Mouse (Mus musculus): ENCODE measurements around the gene Prpf3. TPM values are rescaled to one million over a fixed set of nuclear protein-coding genes. Genes with fewer than 3 reads are reported as not detected.
"Not testable (repeated sequence)": the region's sequence is repeated elsewhere in the genome, so short reads cannot be mapped to it uniquely, and the experiment has no call there.

Prpf3 gene
- polyA plus RNA-seq, 1 experiment from 2014 or later, result 77.1 TPM

GRCm38 (mm10) chr3:95867408-95867807, 11.7 kb upstream of the Prpf3 start:
- H3K4me1 ChIP-seq, result peaks cover 16% of the 10 kb centered on the region
- no peak overlapping the region for H3K4me3 ChIP-seq
- DNase-seq (ENCODE audit: low spot score), result no peak
- H3K27ac ChIP-seq, result no peak overlapping the region
- H3K36me3 ChIP-seq, result peaks cover 76% of the 10 kb centered on the region
- WGBS, result 94% methylated on average over 2 of the region's 2 CpGs
- H3K27me3 ChIP-seq (ENCODE audit: low read depth, poor library complexity, severe bottlenecking), result no peaks in the 10 kb centered on the region
- no peaks in the 10 kb centered on the region for H3K9me3 ChIP-seq (replicated peaks)

GRCm38 (mm10) chr3:95866071-95866470, 10.4 kb upstream of the Prpf3 start:
- Histone ChIP-seq H3K27ac (no peak overlapping the region), H3K4me1 (peaks cover 9% of the 10 kb centered on the region), H3K9me3 (replicated peaks) (no peaks in the 10 kb centered on the region), H3K4me3 (no peak overlapping the region), H3K36me3 (peaks cover 86% of the 10 kb centered on the region), H3K27me3 (ENCODE audit: low read depth, poor library complexity, severe bottlenecking) (no peaks in the 10 kb centered on the region)
- no peak for DNase-seq (ENCODE audit: low spot score)
- WGBS, result 89% methylated on average over 5 of the region's 5 CpGs

- Histone ChIP-seq H3K4me1 (peaks cover 7% of the 10 kb centered on the region), H3K9me3 (replicated peaks) (no peaks in the 10 kb centered on the region), H3K36me3 (peaks cover 86% of the 10 kb centered on the region), H3K4me3 (no peak overlapping the region), H3K27ac (no peak overlapping the region), H3K27me3 (ENCODE audit: low read depth, poor library complexity, severe bottlenecking) (no peaks in the 10 kb centered on the region)
- 88% methylated on average over 20 of the region's 20 CpGs for WGBS
- no peak for DNase-seq (ENCODE audit: low spot score)
Observed at GRCm38 (mm10) chr3:95865571-95865970, 9.9 kb upstream of the Prpf3 start.

- peaks cover 83% of the 10 kb centered on the region for H3K36me3 ChIP-seq
Observed at GRCm38 (mm10) chr3:95865050-95865449, 9.4 kb upstream of the Prpf3 start.

GRCm38 (mm10) chr3:95863578-95863977, 7.9 kb upstream of the Prpf3 start:
- WGBS, result 79% methylated on average over 7 of the region's 7 CpGs
- Histone ChIP-seq H3K4me3 (no peak overlapping the region), H3K27ac (no peak overlapping the region), H3K36me3 (peaks cover 68% of the 10 kb centered on the region), H3K4me1 (no peaks in the 10 kb centered on the region), H3K9me3 (replicated peaks) (no peaks in the 10 kb centered on the region), H3K27me3 (ENCODE audit: low read depth, poor library complexity, severe bottlenecking) (no peaks in the 10 kb centered on the region)
- DNase-seq (ENCODE audit: low spot score), result no peak

More at GRCm38 (mm10) chr3:95865050-95865449, 9.4 kb upstream of the Prpf3 start:
- H3K9me3 ChIP-seq (replicated peaks), result no peaks in the 10 kb centered on the region
- no peaks in the 10 kb centered on the region for H3K27me3 ChIP-seq (ENCODE audit: low read depth, poor library complexity, severe bottlenecking)
- no peak overlapping the region for H3K27ac ChIP-seq
- no peak for DNase-seq (ENCODE audit: low spot score)
- no peak overlapping the region for H3K4me3 ChIP-seq
- H3K4me1 ChIP-seq, result peaks cover 2% of the 10 kb centered on the region
- 84% methylated on average over 5 of the region's 5 CpGs for WGBS

GRCm38 (mm10) chr3:95861796-95862195, 6.1 kb upstream of the Prpf3 start:
- H3K27me3 ChIP-seq (ENCODE audit: low read depth, poor library complexity, severe bottlenecking), result no peaks in the 10 kb centered on the region
- H3K36me3 ChIP-seq, result peaks cover 50% of the 10 kb centered on the region
- no peak overlapping the region for H3K27ac ChIP-seq
- H3K4me1 ChIP-seq, result no peaks in the 10 kb centered on the region
- H3K4me3 ChIP-seq, result no peak overlapping the region
- 41% methylated on average over 2 of the region's 2 CpGs for WGBS
- no peaks in the 10 kb centered on the region for H3K9me3 ChIP-seq (replicated peaks)
- peak; percentile 49 for DNase-seq (ENCODE audit: low spot score)

- Histone ChIP-seq H3K4me3 (no peak overlapping the region), H3K27me3 (ENCODE audit: low read depth, poor library complexity, severe bottlenecking) (no peaks in the 10 kb centered on the region), H3K27ac (no peak overlapping the region), H3K36me3 (peaks cover 44% of the 10 kb centered on the region), H3K4me1 (peaks cover 2% of the 10 kb centered on the region), H3K9me3 (replicated peaks) (no peaks in the 10 kb centered on the region)
- 75% methylated on average over 10 of the region's 10 CpGs for WGBS
- no peak for DNase-seq (ENCODE audit: low spot score)
Observed at GRCm38 (mm10) chr3:95861216-95861615, 5.5 kb upstream of the Prpf3 start.

- Histone ChIP-seq H3K36me3 (peaks cover 36% of the 10 kb centered on the region), H3K27me3 (ENCODE audit: low read depth, poor library complexity, severe bottlenecking) (no peaks in the 10 kb centered on the region), H3K9me3 (replicated peaks) (no peaks in the 10 kb centered on the region), H3K4me3 (no peak overlapping the region), H3K4me1 (peaks cover 4% of the 10 kb centered on the region), H3K27ac (no peak overlapping the region)
- 92% methylated on average over 3 of the region's 3 CpGs for WGBS
- no peak for DNase-seq (ENCODE audit: low spot score)
Observed at GRCm38 (mm10) chr3:95860323-95860722, 4.6 kb upstream of the Prpf3 start.

- WGBS, result 85% methylated on average over 3 of the region's 3 CpGs
- not testable (repeated sequence) for H3K4me3 ChIP-seq; H3K9me3 ChIP-seq (replicated peaks); H3K27me3 ChIP-seq (ENCODE audit: low read depth, poor library complexity, severe bottlenecking); H3K4me1 ChIP-seq; H3K27ac ChIP-seq; DNase-seq (ENCODE audit: low spot score)
- H3K36me3 ChIP-seq, result peaks cover 22% of the 10 kb centered on the region
Observed at GRCm38 (mm10) chr3:95858278-95858677, 2.6 kb upstream of the Prpf3 start.

- WGBS, result 79% methylated on average over 1 of the region's 1 CpGs
- H3K4me1 ChIP-seq; H3K27me3 ChIP-seq (ENCODE audit: low read depth, poor library complexity, severe bottlenecking); H3K4me3 ChIP-seq; DNase-seq (ENCODE audit: low spot score); H3K27ac ChIP-seq; H3K9me3 ChIP-seq (replicated peaks): not testable (repeated sequence)
- H3K36me3 ChIP-seq, result peaks cover 25% of the 10 kb centered on the region
Observed at GRCm38 (mm10) chr3:95857050-95857449, 1.4 kb upstream of the Prpf3 start.

- Histone ChIP-seq H3K27me3 (ENCODE audit: low read depth, poor library complexity, severe bottlenecking) (no peaks in the 10 kb centered on the region), H3K27ac (peak overlapping the region; percentile 93), H3K36me3 (peaks cover 27% of the 10 kb centered on the region), H3K4me1 (peaks cover 8% of the 10 kb centered on the region), H3K9me3 (replicated peaks) (no peaks in the 10 kb centered on the region), H3K4me3 (peak overlapping the region; percentile 95)
- 29% methylated on average over 7 of the region's 7 CpGs for WGBS
- no peak for DNase-seq (ENCODE audit: low spot score)
Observed at GRCm38 (mm10) chr3:95856115-95856514, 430 bp upstream of the Prpf3 start.

- H3K36me3 ChIP-seq, result peaks cover 75% of the 10 kb centered on the region
Observed at GRCm38 (mm10) chr3:95851317-95851716, 4.4 kb downstream of the Prpf3 start.

GRCm38 (mm10) chr3:95850611-95851010, 5.1 kb downstream of the Prpf3 start:
- DNase-seq (ENCODE audit: low spot score), result no peak
- H3K36me3 ChIP-seq, result peaks cover 82% of the 10 kb centered on the region
- no peaks in the 10 kb centered on the region for H3K27me3 ChIP-seq (ENCODE audit: low read depth, poor library complexity, severe bottlenecking)
- no peaks in the 10 kb centered on the region for H3K9me3 ChIP-seq (replicated peaks)
- H3K4me1 ChIP-seq, result peaks cover 4% of the 10 kb centered on the region
- H3K4me3 ChIP-seq, result no peak overlapping the region
- no peak overlapping the region for H3K27ac ChIP-seq
- 89% methylated on average over 4 of the region's 4 CpGs for WGBS

More at GRCm38 (mm10) chr3:95851317-95851716, 4.4 kb downstream of the Prpf3 start:
- Histone ChIP-seq H3K27ac (no peak overlapping the region), H3K4me3 (no peak overlapping the region), H3K27me3 (ENCODE audit: low read depth, poor library complexity, severe bottlenecking) (no peaks in the 10 kb centered on the region), H3K9me3 (replicated peaks) (no peaks in the 10 kb centered on the region), H3K4me1 (peaks cover 7% of the 10 kb centered on the region)
- WGBS, result 94% methylated on average over 8 of the region's 8 CpGs
- no peak for DNase-seq (ENCODE audit: low spot score)

- Histone ChIP-seq H3K4me3 (no peak overlapping the region), H3K9me3 (replicated peaks) (no peaks in the 10 kb centered on the region), H3K4me1 (no peaks in the 10 kb centered on the region), H3K27me3 (ENCODE audit: low read depth, poor library complexity, severe bottlenecking) (no peaks in the 10 kb centered on the region), H3K27ac (no peak overlapping the region), H3K36me3 (peaks cover 99% of the 10 kb centered on the region)
- 92% methylated on average over 3 of the region's 3 CpGs for WGBS
- DNase-seq (ENCODE audit: low spot score), result no peak
Observed at GRCm38 (mm10) chr3:95842503-95843214, 13.0 kb downstream of the Prpf3 start.

Measured in limb, embryonic 10.5 days (tissue).